Mouse (Mus musculus) C2C12 (cell line): ENCODE results near the gene Ski. TPM values are rescaled to one million over a fixed set of nuclear protein-coding genes. Genes with fewer than 3 reads are reported as not detected.
"Not testable (repeated sequence)": the region's sequence is repeated elsewhere in the genome, so short reads cannot be mapped to it uniquely, and the experiment has no call there.

Source experiments
- H3K27me3 ChIP-seq: one replicate; pipeline ENCODE4 v1.6.1; 2011; ENCODE audit not compliant: control insufficient read depth, insufficient read depth, insufficient read length
- H3K36me3 ChIP-seq: one replicate; pipeline ENCODE4 v1.6.1; 2011; ENCODE audit not compliant: control insufficient read depth, insufficient read depth
- H3K4me3 ChIP-seq: one replicate; pipeline ENCODE4 v1.5.1; 2011; ENCODE audit warnings: mild to moderate bottlenecking, control low read depth; ENCODE audit not compliant: poor library complexity, insufficient read depth, severe bottlenecking
- H3K79me2 ChIP-seq: one replicate; pipeline ENCODE4 v1.6.1; 2011; ENCODE audit not compliant: control insufficient read depth, insufficient read depth
- H3K79me3 ChIP-seq: one replicate; pipeline ENCODE4 v1.6.1; 2011; ENCODE audit warnings: low read depth, control low read depth
- H3ac ChIP-seq: one replicate; pipeline ENCODE3; 2011; ENCODE audit warnings: low read depth; ENCODE audit not compliant: control insufficient read depth, insufficient read length
- CEBPB ChIP-seq: IDR thresholded peaks from one replicate; pipeline ENCODE4 v1.6.1; 2011; ENCODE audit warnings: low read depth, mild to moderate bottlenecking, control low read depth, moderate library complexity
- CTCF ChIP-seq: IDR thresholded peaks from one replicate; pipeline ENCODE4 v1.5.1; 2011; ENCODE audit not compliant: control insufficient read depth, insufficient read depth, insufficient read length
- FOSL1 ChIP-seq: IDR thresholded peaks from one replicate; pipeline ENCODE4 v1.8.0; 2011; ENCODE audit warnings: mild to moderate bottlenecking, low read length; ENCODE audit not compliant: poor library complexity, insufficient read depth, severe bottlenecking
- MAX ChIP-seq: IDR thresholded peaks from one replicate; pipeline ENCODE4 v1.6.1; 2011; ENCODE audit warnings: mild to moderate bottlenecking, control low read depth
- MYOD1 ChIP-seq: IDR thresholded peaks from one replicate; pipeline ENCODE4 v1.6.1; 2011; ENCODE audit warnings: low read depth; ENCODE audit not compliant: control insufficient read depth, insufficient read length
- MYOG ChIP-seq: IDR thresholded peaks from one replicate; pipeline ENCODE4 v1.6.1; 2011; ENCODE audit not compliant: control insufficient read depth, insufficient read length; ENCODE audit errors: extremely low read depth
- USF1 ChIP-seq: IDR thresholded peaks from one replicate; pipeline ENCODE4 v1.6.1; 2011; ENCODE audit warnings: low read depth, mild to moderate bottlenecking, control low read depth, moderate library complexity
- polyA plus RNA-seq: library from polyadenylated mRNA; unstranded; fragments of >200 nt; fragmentation: generic; extraction: Trizol; gene quantifications from one replicate; pipeline ENCODE4 v1.2.1, GENCODE M21; 2012; ENCODE audit warnings: missing spikeins

Gene Ski
- polyA plus RNA-seq, 1 experiment: 45.2 TPM

DNA sequence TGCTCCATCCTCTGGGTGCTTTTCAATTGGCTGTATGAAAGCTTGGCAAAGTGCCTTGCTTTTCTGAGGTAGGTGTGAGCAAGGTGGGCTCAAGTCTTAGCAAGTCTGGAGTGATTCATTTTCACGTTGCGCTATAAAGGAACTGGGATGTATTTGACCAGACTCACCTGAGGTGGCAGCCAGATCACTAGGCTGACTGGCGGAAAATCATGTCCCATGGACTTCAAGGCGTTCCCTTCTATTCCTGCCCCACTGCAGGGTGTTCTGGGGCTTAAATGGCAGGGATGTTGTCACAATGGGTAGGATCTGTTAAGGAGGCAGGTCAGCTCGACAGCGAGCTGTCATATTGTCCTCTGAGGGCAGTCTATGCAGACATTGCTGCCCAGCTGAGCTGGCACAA is 29.9 kb upstream of the Ski start:
- Histone ChIP-seq H3K4me3 (no peak overlapping the region), H3K79me3 (peaks cover 3% of the 10 kb centered on the region), H3K36me3 (peaks cover 1% of the 10 kb centered on the region), H3ac (no peak overlapping the region), H3K27me3 (no peaks in the 10 kb centered on the region), H3K79me2 (peaks cover 15% of the 10 kb centered on the region)
- TF ChIP-seq FOSL1 (no peak), CEBPB (no peak)

- Histone ChIP-seq H3K4me3 (no peak overlapping the region), H3K79me2 (peaks cover 15% of the 10 kb centered on the region), H3K36me3 (no peaks in the 10 kb centered on the region), H3K27me3 (no peaks in the 10 kb centered on the region), H3ac (no peak overlapping the region), H3K79me3 (peaks cover 3% of the 10 kb centered on the region)
- TF ChIP-seq CTCF (no peak), MYOG (no peak), FOSL1 (no peak), USF1 (no peak), CEBPB (no peak), MYOD1 (no peak), MAX (no peak)
Observed at GRCm38 (mm10) chr4:155251147-155251546, 28.8 kb upstream of the Ski start.

- no peaks in the 10 kb centered on the region for H3K27me3 ChIP-seq
- H3K36me3 ChIP-seq: no peaks in the 10 kb centered on the region
- TF ChIP-seq CTCF (no peak), USF1 (no peak)
- H3K79me2 ChIP-seq: peaks cover 15% of the 10 kb centered on the region
- H3K4me3 ChIP-seq: peak overlapping the region; percentile 44
- peaks cover 3% of the 10 kb centered on the region for H3K79me3 ChIP-seq
- peak overlapping the region; percentile 39 for H3ac ChIP-seq
Observed at GRCm38 (mm10) chr4:155250361-155251117, 28.1 kb upstream of the Ski start.

DNA sequence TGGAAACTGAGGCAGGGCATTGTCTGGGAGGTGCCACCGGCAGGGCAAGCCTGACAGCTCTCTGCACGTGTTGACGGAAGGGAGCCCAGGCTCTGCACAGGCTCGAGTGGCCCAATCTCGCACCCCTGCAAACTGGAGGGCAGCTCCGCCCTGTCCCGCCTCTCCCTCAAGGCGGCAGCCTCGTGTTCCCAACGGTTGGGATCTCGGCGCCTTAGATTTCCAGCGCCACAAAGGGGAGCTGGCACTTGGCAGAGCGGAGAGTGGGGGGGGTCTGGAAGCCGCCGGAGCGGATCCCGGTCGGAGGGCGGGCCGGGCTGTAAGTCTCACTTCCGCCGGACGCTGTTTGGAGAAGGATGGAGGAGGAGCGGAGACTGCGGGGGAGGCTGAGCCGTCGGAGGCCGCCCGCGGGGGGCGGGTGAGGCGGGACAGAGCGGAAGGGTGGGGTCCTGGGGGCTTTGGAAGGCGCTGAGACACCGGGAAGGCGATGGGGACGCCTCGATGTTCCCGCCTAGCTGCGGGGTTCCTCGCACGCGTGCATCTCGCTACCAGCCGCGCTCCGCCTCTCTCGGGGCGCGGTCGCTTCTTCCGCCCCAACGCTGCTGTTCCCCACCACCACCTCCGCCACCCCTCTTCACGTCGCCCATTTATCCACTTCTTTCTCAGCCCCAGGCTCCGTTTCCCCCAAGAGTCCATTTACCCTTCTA is 27.4 kb upstream of the Ski start, which contains the start of gene Faap20:
Gene Faap20, plus strand, starts transcription at position 155 of the 704 bp plus-strand sequence.
- TF ChIP-seq MAX: peak; percentile 53
- no peak for TF ChIP-seq FOSL1
- H3K79me3 ChIP-seq: peaks cover 3% of the 10 kb centered on the region
- peaks cover 15% of the 10 kb centered on the region for H3K79me2 ChIP-seq
- peak within 1 kb of the TSS; percentile 44 for H3K4me3 ChIP-seq
- H3ac ChIP-seq: peak within 1 kb of the TSS; percentile 49
- no peaks in the 10 kb centered on the region for H3K27me3 ChIP-seq
- H3K36me3 ChIP-seq: no peaks in the 10 kb centered on the region

GRCm38 (mm10) chr4:155249257-155249647 is 26.9 kb upstream of the Ski start:
- Histone ChIP-seq H3K79me2 (peaks cover 15% of the 10 kb centered on the region), H3ac (peak overlapping the region; percentile 49), H3K36me3 (no peaks in the 10 kb centered on the region), H3K27me3 (no peaks in the 10 kb centered on the region), H3K4me3 (peak overlapping the region; percentile 44), H3K79me3 (peaks cover 3% of the 10 kb centered on the region)
- TF ChIP-seq CTCF (peak; percentile 84), MAX (peak; percentile 25), CEBPB (no peak)

DNA sequence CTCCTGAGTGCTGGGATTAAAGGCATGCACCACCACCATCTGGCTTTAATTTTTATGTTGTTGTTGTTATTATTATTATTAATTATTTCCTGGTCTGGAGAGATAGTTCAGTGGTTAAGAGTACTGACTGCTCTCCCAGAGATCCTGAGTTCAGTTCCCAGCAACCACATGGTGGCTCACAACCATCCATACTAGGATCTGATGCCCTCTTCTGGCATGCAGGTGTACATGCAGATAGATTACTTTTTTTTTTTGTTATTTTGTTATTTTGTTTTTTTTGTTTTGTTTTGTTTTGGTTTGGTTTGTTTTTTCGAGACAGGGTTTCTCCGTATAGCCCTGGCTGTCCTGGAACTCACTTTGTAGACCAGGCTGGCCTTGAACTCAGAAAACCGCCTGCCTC is 25.7 kb upstream of the Ski start:
- H3K4me3 ChIP-seq, H3K79me3 ChIP-seq, H3K36me3 ChIP-seq, H3ac ChIP-seq, H3K27me3 ChIP-seq: not testable (repeated sequence)
- peaks cover 15% of the 10 kb centered on the region for H3K79me2 ChIP-seq

GRCm38 (mm10) chr4:155246691-155247105 is 24.3 kb upstream of the Ski start:
- Histone ChIP-seq H3K4me3 (no peak overlapping the region), H3K27me3 (no peaks in the 10 kb centered on the region)

More at GRCm38 (mm10) chr4:155246691-155247105, 24.3 kb upstream of the Ski start:
- Histone ChIP-seq H3K36me3 (no peaks in the 10 kb centered on the region), H3K79me3 (peaks cover 3% of the 10 kb centered on the region), H3K79me2 (peaks cover 14% of the 10 kb centered on the region), H3ac (no peak overlapping the region)
- TF ChIP-seq CEBPB: no peak
- TF ChIP-seq MYOD1: no peak
- no peak for TF ChIP-seq MAX
- TF ChIP-seq MYOG: no peak
- no peak for TF ChIP-seq CTCF
- no peak for TF ChIP-seq FOSL1
- TF ChIP-seq USF1: no peak
